Mouse (Mus musculus) liver, embryonic 14.5 days (tissue): ENCODE measurements at regions not wholly inside any gene's neighbourhood (a gene's known extent, or its start where the extent isn't known, plus 50 kb on each side); places are given as distances from the start of the nearest gene placed in this dataset.

Experiments used
- CTCF ChIP-seq: IDR thresholded peaks from 2 replicates; pipeline ENCODE4 v1.5.1; 2016; ENCODE audit warnings: antibody characterized with exemption, low read depth, control low read depth
- EP300 ChIP-seq: IDR thresholded peaks from 2 replicates; pipeline ENCODE4 v1.6.1; 2016; ENCODE audit warnings: antibody characterized with exemption, low read depth

GRCm38 (mm10) chr4:12277949-12278348 is 106.1 kb upstream of the Fam92a start:
- TF ChIP-seq EP300 (no peak), CTCF (no peak)
